8 mouse cellular contexts compared by ENCODE assay signal in the genomic region with DNA sequence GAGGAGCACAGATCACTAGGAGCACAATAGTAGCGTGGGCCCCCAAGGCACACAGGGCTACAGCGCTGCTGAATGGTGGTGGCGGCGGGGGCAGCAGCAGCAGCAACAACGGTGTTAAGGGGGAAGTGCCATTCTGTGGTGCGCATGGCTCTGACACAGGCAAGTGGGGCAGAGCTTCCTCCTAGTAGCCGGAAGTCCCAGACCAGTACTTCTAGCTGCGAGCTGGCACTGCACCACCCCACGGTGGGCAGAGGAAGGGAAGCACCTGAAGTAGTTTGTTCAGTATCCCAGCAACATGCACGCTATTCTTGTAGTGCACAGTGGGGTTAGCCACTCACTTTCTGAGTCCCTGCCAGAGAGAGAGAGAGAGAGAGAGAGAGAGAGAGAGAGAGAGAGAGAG. TPM values are rescaled to one million over a fixed set of nuclear protein-coding genes. Genes with fewer than 3 reads are reported as not detected.
DNase-seq lines count a peak whose midpoint lies in the region; TF ChIP-seq lines count a peak whose summit lies in the region.

No protein-coding gene starts in this region.

- no peaks in the 10 kb centered on the region for H3K9me3 ChIP-seq in heart, embryonic 10.5 days

- 0 out of 2 replicates have a peak, but pooled peaks have one; percentile 6 for TF ChIP-seq CTCF in lung, adult 2 months (IDR thresholded peaks at IDR 0.05; ENCODE audit: insufficient read depth, low read length)

- H3K36me3 ChIP-seq in heart, embryonic 10.5 days: no peaks in the 10 kb centered on the region

- DNase-seq in embryo, embryonic 11 days: peak; percentile 29
- no peak for DNase-seq in embryo, embryonic 10 days (ENCODE audit: low spot score)
- DNase-seq in T-cell, adult 2 months (ENCODE audit: low spot score): peak; percentile 15
- no peak for DNase-seq in heart, embryonic 10.5 days (ENCODE audit: low spot score)
- peak; percentile 22 to 68 for DNase-seq in kidney, postnatal 25 days
- DNase-seq in lung, adult 2 months: peak; percentile 51
- DNase-seq in retina, embryonic 14.5 days (ENCODE audit: low spot score): peak; percentile 9
- no peak for DNase-seq in urinary bladder, postnatal 25 days (ENCODE audit: low spot score)

- peak overlapping the region; percentile 49 for H3K27ac ChIP-seq in heart, embryonic 10.5 days

- WGBS in heart, embryonic 10.5 days: 18% methylated on average over 10 of the region's 10 CpGs
- 20% methylated on average over 10 of the region's 10 CpGs for WGBS in lung, adult 2 months

- H3K27me3 ChIP-seq in heart, embryonic 10.5 days (ENCODE audit: insufficient read depth, poor library complexity, severe bottlenecking): no peaks in the 10 kb centered on the region

- peak; percentile 42; the same call in 1 of the 2 replicates for TF ChIP-seq POLR2A in lung, adult 2 months (IDR thresholded peaks at IDR 0.05; ENCODE audit: borderline replicate concordance, extremely low read depth, low read depth, low read length)

- H3K4me1 ChIP-seq in heart, embryonic 10.5 days: peaks cover 8% of the 10 kb centered on the region
- H3K4me1 ChIP-seq in lung, adult 2 months (ENCODE audit: control insufficient read depth, insufficient read depth, low read length): peaks cover 2% of the 10 kb centered on the region; the same call in 1 of the 2 replicates

- peak overlapping the region; percentile 33 for H3K4me3 ChIP-seq in heart, embryonic 10.5 days
- peak overlapping the region; percentile 28 for H3K4me3 ChIP-seq in lung, adult 2 months (replicated peaks; ENCODE audit: extremely low read depth, low read depth, low read length)

RNA-seq across cellular contexts. Expression of gene Gpt2, which starts 10.5 kb away (rescaled TPM):
- polyA plus RNA-seq in heart, embryonic 10.5 days (2016; fragmentation: Nextera tagmentation; extraction: Ambion mirVana): 13.9 and 25.2 TPM in 2 replicates
- 9.6 and 16.4 TPM in 2 replicates for polyA plus RNA-seq in lung, adult 2 months (2012; rRNA removed)

RNA-seq across cellular contexts. Expression of gene 4921524J17Rik, which starts 49.3 kb away (rescaled TPM):
- polyA plus RNA-seq in heart, embryonic 10.5 days (2016; fragmentation: Nextera tagmentation; extraction: Ambion mirVana): 61.0 and 64.9 TPM in 2 replicates
- polyA plus RNA-seq in lung, adult 2 months (2012; rRNA removed): 4.1 and 5.5 TPM in 2 replicates

Comparison
In these comparisons a context has a peak if more than half of its experiments do, and no peak if none do; other contexts are left out.
1. DNase-seq: peak in embryo, embryonic 11 days (single experiment), T-cell, adult 2 months (single experiment), kidney, postnatal 25 days (2 of 2), lung, adult 2 months (single experiment) and retina, embryonic 14.5 days (single experiment); none in embryo, embryonic 10 days (single experiment), heart, embryonic 10.5 days (single experiment) and urinary bladder, postnatal 25 days (single experiment).